Mouse (Mus musculus) forebrain, embryonic 15.5 days (tissue): Measurements from ENCODE around the gene Prkch. TPM values are rescaled to one million over a fixed set of nuclear protein-coding genes. Genes with fewer than 3 reads are reported as not detected.

Source experiments
- ATAC-seq: fragments of 200-750 bp; cut with Nextera tagmentation; replicated peaks from 2 replicates; pipeline ENCODE4 v1.8.0; 2017; ENCODE audit warnings: mild to moderate bottlenecking, moderate TSS enrichment, moderate library complexity
- H3K27ac ChIP-seq: fragments of 300-500 bp; sonication (generic); replicated peaks from 2 replicates; pipeline ENCODE4 v1.5.1; 2015; ENCODE audit warnings: mild to moderate bottlenecking, inconsistent platforms
- H3K27me3 ChIP-seq: fragments of 300-500 bp; sonication (generic); 2 replicates; pipeline ENCODE4 v1.6.1; 2015; ENCODE audit warnings: inconsistent platforms
- H3K36me3 ChIP-seq: fragments of 300-500 bp; sonication (generic); 2 replicates; pipeline ENCODE4 v1.6.1; 2015; ENCODE audit warnings: mild to moderate bottlenecking, inconsistent platforms
- H3K4me1 ChIP-seq: fragments of 300-500 bp; sonication (generic); 2 replicates; pipeline ENCODE4 v1.6.1; 2015; ENCODE audit warnings: inconsistent platforms
- H3K4me2 ChIP-seq: fragments of 300-500 bp; sonication (generic); replicated peaks from 2 replicates; pipeline ENCODE4 v1.6.1; 2015; ENCODE audit warnings: mild to moderate bottlenecking, inconsistent platforms
- H3K4me3 ChIP-seq: fragments of 300-500 bp; sonication (generic); 2 replicates; pipeline ENCODE4 v1.5.1; 2015; ENCODE audit warnings: mild to moderate bottlenecking, inconsistent platforms
- H3K9ac ChIP-seq: fragments of 300-500 bp; sonication (generic); replicated peaks from 2 replicates; pipeline ENCODE4 v1.6.1; 2015; ENCODE audit warnings: mild to moderate bottlenecking, inconsistent platforms
- H3K9me3 ChIP-seq: fragments of 300-500 bp; sonication (generic); 2 replicates; pipeline ENCODE4 v1.6.1; 2016; ENCODE audit warnings: inconsistent platforms
- WGBS: fragments of 180-500 bp; shearing (Covaris S2); methylation state at CpG from one replicate; pipeline ENCODE4 v1.1.7; 2015; ENCODE audit warnings: mixed read lengths; 5-methylcytosine and 5-hydroxymethylcytosine counted together
- polyA plus RNA-seq: library from polyadenylated mRNA; unstranded; fragments of >200 nt; fragmentation: Nextera tagmentation; extraction: Ambion mirVana; gene quantifications from 2 replicates; pipeline ENCODE4 v1.2.1, GENCODE M21; 2015

Prkch gene
- polyA plus RNA-seq, 1 experiment from 2014 or later, result 4.9 TPM

DNA sequence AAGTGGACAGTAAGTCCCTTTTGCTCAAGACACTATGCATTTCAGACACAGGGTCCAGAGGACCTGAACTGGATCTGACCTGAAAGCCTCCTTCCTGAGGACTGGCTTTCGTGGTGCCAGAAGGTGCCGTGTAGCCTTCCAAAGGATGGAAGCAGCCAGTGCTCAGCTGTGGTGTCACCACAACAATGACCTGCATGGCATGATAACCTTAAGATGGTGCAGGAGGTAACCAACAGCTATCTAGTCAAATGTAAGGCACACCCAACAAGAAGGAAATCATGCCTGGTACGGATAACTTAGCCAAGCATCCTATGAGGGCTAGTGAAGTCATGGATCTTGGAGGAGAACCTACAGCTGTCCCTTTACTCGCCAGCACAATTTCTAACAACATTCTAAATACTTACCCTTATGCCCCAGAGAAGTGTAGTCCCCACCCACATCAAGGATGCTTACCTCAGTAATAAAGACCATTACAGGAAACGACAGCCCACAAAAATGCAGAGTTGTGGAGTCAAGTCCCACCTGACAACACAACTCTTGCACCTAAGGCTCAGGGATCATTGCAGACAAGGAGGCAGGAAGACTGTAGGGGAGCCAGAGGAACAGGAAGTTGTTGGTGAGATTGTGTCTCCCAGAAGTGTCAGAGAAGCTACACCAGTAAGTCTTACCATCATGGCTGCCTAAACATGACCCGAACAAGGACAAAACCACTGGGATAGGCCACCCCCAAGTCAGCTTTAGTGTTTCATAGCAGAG is 40.9 kb downstream of the Prkch start:
- Histone ChIP-seq H3K9me3 (no peaks in the 10 kb centered on the region), H3K36me3 (no peaks in the 10 kb centered on the region), H3K4me3 (no peak overlapping the region), H3K9ac (no peak overlapping the region), H3K27me3 (no peaks in the 10 kb centered on the region), H3K4me2 (no peak overlapping the region), H3K27ac (no peak overlapping the region), H3K4me1 (no peaks in the 10 kb centered on the region)
- 92% methylated on average over 6 of the region's 6 CpGs for WGBS
- ATAC-seq, result no peak

DNA sequence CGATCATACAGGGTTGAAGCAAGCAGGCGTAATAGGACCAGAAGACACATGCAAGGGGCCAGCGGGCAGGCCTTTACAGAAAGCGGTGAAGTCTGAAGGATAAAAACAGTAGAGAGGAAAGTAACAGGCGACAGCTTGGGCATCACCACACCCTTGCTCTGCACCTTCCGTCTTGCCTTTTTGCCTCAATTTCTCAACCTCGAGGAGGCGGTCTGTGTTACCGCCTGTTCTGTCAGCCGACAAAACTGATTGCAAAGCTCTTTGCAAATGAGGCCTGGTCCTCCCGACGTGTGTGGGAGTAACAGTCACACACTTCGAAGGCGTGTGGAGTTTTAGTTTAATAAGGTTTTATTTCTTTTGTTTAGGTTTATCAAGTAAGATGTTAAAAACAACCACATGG is 43.3 kb downstream of the Prkch start:
- Histone ChIP-seq H3K4me1 (no peaks in the 10 kb centered on the region), H3K9me3 (no peaks in the 10 kb centered on the region), H3K27me3 (no peaks in the 10 kb centered on the region), H3K4me2 (no peak overlapping the region), H3K9ac (no peak overlapping the region), H3K36me3 (no peaks in the 10 kb centered on the region), H3K4me3 (no peak overlapping the region), H3K27ac (no peak overlapping the region)
- 91% methylated on average over 14 of the region's 14 CpGs for WGBS
- ATAC-seq, result no peak

DNA sequence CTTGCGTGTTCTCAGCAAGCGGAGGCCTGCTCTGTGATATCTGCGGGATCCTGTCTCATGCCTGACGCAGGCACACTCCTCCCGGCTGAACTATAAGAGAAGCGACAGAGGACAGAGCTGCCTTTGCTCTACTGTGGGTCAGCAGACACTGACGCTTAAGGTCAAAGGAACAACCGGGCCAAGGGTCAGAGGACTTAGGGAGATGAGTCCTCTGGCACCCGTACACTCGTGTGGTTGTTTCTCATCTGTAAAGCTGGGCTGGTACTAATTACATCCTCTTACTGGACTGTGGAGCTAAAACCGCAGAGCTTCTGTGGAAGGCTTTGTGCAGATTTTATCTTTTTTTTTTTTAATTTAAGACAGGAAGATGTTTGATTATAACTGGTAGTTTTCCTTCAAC is 46.0 kb downstream of the Prkch start:
- no peak overlapping the region for H3K4me2 ChIP-seq
- 86% methylated on average over 11 of the region's 11 CpGs for WGBS
- no peaks in the 10 kb centered on the region for H3K9me3 ChIP-seq
- H3K27ac ChIP-seq, result no peak overlapping the region
- no peak overlapping the region for H3K4me3 ChIP-seq
- no peak for ATAC-seq
- H3K4me1 ChIP-seq, result no peaks in the 10 kb centered on the region
- no peaks in the 10 kb centered on the region for H3K36me3 ChIP-seq
- H3K9ac ChIP-seq, result no peak overlapping the region
- no peaks in the 10 kb centered on the region for H3K27me3 ChIP-seq

DNA sequence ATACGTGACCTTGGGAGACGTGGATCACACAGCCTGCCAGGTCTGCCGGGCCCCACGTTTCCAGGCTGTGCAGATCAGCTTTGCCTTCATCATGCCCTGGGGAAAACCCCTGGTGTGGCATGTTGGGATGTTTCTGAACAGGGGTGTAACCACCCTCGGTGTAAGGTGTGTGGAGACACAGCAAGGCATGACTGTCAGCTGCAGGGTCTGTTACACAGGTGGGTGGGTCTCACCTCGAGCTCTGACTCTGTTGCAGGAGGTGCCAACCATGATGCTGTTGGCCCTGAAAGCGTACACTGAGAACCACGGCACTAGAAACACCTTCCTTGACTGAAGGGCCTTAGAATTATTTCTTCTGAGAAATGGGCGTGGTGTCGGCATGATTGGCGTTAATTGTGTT is 46.6 kb downstream of the Prkch start:
- no peak for ATAC-seq
- no peaks in the 10 kb centered on the region for H3K9me3 ChIP-seq
- H3K4me2 ChIP-seq, result no peak overlapping the region
- no peaks in the 10 kb centered on the region for H3K27me3 ChIP-seq
- no peaks in the 10 kb centered on the region for H3K4me1 ChIP-seq
- H3K9ac ChIP-seq, result no peak overlapping the region
- H3K4me3 ChIP-seq, result no peak overlapping the region
- 83% methylated on average over 11 of the region's 11 CpGs for WGBS
- H3K36me3 ChIP-seq, result no peaks in the 10 kb centered on the region
- H3K27ac ChIP-seq, result no peak overlapping the region

DNA sequence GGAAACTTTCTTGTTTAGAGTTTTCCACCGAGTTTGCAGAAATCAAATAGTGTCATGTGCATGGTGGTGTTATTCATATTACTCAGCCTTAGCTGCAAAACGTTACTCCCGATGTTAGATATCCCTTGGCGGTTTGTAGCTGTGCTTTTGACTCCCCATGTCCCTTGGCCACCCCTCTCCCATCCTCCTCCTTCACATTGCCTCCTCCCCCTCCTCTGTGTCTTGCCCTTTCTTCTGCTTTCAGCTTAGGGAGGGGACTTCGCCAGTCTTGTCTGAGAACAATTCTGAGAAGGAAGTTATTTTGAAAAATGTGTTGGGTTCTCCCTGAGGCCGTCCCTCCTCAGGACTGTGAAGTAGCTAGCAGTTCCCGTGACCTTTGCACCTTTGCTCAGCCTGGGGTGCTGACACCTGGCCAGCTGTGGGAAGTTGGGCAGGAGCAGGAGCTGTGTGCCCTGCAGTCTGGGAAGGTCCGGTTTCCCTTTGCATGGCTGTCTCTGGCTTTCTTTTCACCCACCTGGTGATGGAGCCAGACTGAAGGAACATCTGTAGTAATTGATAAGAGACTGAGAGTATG is 48.2 kb downstream of the Prkch start:
- no peaks in the 10 kb centered on the region for H3K9me3 ChIP-seq
- H3K4me2 ChIP-seq, result no peak overlapping the region
- no peaks in the 10 kb centered on the region for H3K27me3 ChIP-seq
- H3K9ac ChIP-seq, result no peak overlapping the region
- ATAC-seq, result no peak
- no peak overlapping the region for H3K4me3 ChIP-seq
- H3K36me3 ChIP-seq, result no peaks in the 10 kb centered on the region
- H3K4me1 ChIP-seq, result no peaks in the 10 kb centered on the region
- no peak overlapping the region for H3K27ac ChIP-seq
- WGBS, result 17% methylated on average over 8 of the region's 8 CpGs

DNA sequence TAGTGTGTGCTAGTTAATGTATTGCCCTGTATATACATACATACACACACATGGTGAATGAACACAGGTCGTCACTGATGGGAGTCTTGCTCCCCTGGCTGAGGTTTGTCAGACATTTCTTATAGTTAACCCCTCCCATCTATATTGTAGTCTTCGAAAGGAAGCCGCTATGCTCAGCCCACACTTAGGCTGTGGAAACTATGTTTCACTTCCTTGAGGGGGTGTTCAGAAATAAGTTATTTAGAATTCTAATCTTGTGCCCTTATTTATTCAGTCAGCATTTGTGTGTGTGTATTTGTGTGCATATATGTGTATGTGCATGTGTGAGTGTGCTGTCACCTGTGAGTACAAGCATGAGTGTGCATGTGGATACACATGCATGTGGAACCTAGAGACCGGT is 49.1 kb downstream of the Prkch start:
- Histone ChIP-seq H3K9me3 (no peaks in the 10 kb centered on the region), H3K4me3 (no peak overlapping the region), H3K27me3 (no peaks in the 10 kb centered on the region), H3K4me2 (no peak overlapping the region), H3K27ac (no peak overlapping the region), H3K9ac (no peak overlapping the region), H3K36me3 (no peaks in the 10 kb centered on the region), H3K4me1 (no peaks in the 10 kb centered on the region)
- 89% methylated on average over 4 of the region's 4 CpGs for WGBS
- no peak for ATAC-seq

DNA sequence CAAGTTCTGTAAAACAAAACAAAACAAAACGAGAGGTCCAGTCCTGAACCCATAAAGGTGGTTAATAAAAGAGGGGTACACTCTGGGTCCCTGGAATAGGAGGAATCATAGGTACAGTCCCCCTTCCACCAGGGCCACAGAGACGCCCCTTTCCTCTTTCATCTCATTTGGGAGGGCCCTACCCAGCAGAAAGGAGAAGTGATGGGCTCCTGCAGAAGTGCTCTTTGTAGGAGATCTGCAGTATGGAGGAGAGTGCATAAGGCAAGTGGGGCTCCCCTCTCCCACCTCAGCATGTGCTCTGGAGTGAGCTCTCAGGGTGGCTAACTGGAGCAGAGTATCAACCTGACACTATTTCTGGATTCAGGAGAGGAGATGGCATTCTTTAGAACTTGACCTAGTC is 55.0 kb downstream of the Prkch start:
- Histone ChIP-seq H3K9me3 (no peaks in the 10 kb centered on the region), H3K4me1 (no peaks in the 10 kb centered on the region)

DNA sequence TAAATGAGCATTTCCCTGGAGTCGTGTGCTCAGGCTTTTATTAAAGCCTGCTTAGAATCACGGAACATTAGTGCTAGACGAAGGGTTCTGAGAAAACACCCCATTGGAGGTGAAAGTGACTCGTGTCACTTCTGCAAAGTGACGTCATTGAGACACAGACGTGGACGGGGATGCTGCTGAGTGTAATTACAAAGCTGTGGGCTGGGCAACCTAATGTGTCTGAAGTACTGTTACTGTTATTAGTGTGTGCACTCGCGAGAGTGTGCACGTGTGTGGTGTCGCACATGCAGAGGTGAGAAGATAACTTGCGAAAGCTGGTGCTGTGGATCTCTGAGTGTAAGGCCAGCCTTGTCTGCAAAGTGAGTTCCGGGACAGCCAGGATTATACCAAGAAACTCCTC is 56.6 kb downstream of the Prkch start:
- Histone ChIP-seq H3K4me1 (no peaks in the 10 kb centered on the region), H3K4me3 (no peak overlapping the region), H3K4me2 (no peak overlapping the region), H3K27me3 (no peaks in the 10 kb centered on the region), H3K9me3 (no peaks in the 10 kb centered on the region), H3K9ac (no peak overlapping the region), H3K36me3 (no peaks in the 10 kb centered on the region), H3K27ac (no peak overlapping the region)
- ATAC-seq, result no peak
- 60% methylated on average over 13 of the region's 13 CpGs for WGBS

More for the DNA sequence above, 55.0 kb downstream of the Prkch start:
- WGBS, result 83% methylated on average over 2 of the region's 2 CpGs
- no peak for ATAC-seq
- H3K27ac ChIP-seq, result no peak overlapping the region
- H3K36me3 ChIP-seq, result no peaks in the 10 kb centered on the region
- H3K4me2 ChIP-seq, result no peak overlapping the region
- H3K4me3 ChIP-seq, result no peak overlapping the region
- no peak overlapping the region for H3K9ac ChIP-seq
- H3K27me3 ChIP-seq, result no peaks in the 10 kb centered on the region

DNA sequence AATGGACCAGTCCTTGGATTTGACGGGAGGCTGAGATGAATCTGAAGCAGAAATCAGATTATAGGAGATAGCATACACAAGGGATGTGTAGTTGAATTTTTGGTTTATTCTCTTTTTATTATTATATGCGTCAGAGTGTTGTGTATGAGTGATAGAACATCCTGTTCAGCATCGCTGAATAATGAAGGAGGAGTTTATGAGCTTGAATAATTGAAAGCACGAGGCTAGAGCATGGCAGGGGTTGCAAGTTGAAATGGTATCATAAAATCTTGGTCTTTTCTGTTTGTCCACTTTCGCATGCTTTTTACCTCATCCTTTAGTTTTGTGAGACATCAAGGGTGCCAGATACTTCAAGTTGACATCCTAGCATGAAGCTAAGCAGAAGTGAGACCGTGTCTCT is 60.6 kb downstream of the Prkch start:
- H3K9me3 ChIP-seq, result no peaks in the 10 kb centered on the region
- ATAC-seq, result no peak
- no peak overlapping the region for H3K27ac ChIP-seq
- H3K4me1 ChIP-seq, result no peaks in the 10 kb centered on the region
- H3K4me3 ChIP-seq, result no peak overlapping the region
- no peak overlapping the region for H3K4me2 ChIP-seq
- WGBS, result 88% methylated on average over 6 of the region's 6 CpGs
- H3K9ac ChIP-seq, result no peak overlapping the region
- no peaks in the 10 kb centered on the region for H3K36me3 ChIP-seq
- no peaks in the 10 kb centered on the region for H3K27me3 ChIP-seq

DNA sequence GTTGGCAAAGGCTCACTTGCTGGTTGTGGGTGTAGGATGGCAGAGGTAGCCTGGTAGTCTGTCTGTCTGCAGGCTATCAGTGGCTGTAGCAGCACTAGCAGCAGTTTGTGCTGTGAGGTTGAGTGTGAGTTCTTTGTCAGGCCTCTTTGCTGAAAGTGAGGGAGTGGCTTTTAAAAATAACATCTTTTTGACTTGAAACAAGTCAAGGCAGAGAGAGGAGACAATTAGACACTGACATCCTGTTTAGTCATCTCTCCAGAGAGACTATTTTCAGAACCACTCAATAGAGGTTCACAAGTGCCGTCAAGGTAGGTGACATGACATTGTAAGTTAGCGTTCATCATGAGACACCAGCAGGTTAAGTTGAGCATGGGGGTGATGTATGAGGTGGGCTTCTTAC is 63.1 kb downstream of the Prkch start:
- no peaks in the 10 kb centered on the region for H3K27me3 ChIP-seq
- H3K27ac ChIP-seq, result no peak overlapping the region; the same call in 1 of the 2 replicates
- H3K4me1 ChIP-seq, result no peaks in the 10 kb centered on the region
- H3K9ac ChIP-seq, result no peak overlapping the region
- no peak overlapping the region for H3K4me3 ChIP-seq
- 91% methylated on average over 2 of the region's 2 CpGs for WGBS
- H3K36me3 ChIP-seq, result no peaks in the 10 kb centered on the region
- no peak for ATAC-seq
- H3K4me2 ChIP-seq, result no peak overlapping the region
- H3K9me3 ChIP-seq, result no peaks in the 10 kb centered on the region

DNA sequence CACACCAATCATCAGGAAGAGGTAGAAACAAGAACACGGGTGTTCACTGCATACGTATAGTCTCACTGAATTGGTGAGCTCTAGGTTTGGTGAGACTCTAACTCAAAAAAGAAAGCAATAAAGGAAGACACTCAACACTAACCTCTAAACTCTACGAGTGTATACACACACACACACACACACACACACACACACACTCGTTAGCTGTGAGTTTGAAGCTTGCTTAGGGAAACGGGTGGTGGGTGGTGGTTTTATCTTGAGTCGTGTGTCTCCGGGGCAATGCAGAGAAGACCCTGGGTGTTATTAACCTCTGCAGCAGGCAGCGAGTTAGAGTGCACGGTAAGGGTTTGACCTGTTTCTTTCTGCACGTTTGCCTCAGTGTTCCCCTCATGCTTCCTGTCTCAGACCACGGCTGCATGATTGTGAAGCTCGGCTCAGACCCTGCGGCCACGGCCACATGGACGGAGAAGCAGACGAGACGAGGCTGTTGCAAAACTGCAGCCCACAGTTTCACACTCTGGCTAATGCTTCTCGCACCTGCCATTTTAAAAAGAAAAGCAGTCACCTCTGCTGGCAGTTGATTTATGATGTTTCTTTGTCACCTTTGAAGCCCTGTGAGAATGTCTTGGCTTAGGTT is 72.1 kb downstream of the Prkch start:
- Histone ChIP-seq H3K4me2 (no peak overlapping the region), H3K9ac (no peak overlapping the region), H3K36me3 (no peaks in the 10 kb centered on the region), H3K27ac (no peak overlapping the region), H3K9me3 (no peaks in the 10 kb centered on the region), H3K4me1 (no peaks in the 10 kb centered on the region), H3K27me3 (no peaks in the 10 kb centered on the region), H3K4me3 (no peak overlapping the region)
- 77% methylated on average over 18 of the region's 18 CpGs for WGBS
- no peak for ATAC-seq

DNA sequence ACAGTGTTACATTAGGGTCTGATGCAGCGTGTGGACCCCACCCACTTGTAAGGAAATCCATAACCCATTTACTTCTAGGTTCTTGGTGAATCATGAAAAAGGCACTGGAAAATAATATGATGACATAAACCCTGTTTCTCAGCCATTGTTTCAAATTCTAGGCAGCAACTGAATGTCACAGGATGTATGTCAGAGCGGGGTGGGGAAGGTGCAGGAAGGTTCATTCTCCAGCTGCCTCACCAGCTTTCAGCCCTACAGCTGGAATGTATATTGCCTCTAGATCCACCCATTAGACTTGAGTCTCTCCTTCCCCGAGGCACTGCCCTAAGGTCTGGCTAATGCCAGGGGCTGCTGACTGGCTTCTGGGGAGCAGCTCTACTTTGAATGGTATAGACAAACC is 78.8 kb downstream of the Prkch start:
- no peak overlapping the region for H3K27ac ChIP-seq
- 87% methylated on average over 3 of the region's 3 CpGs for WGBS
- no peaks in the 10 kb centered on the region for H3K9me3 ChIP-seq
- no peak overlapping the region for H3K9ac ChIP-seq
- H3K4me2 ChIP-seq, result no peak overlapping the region
- H3K4me3 ChIP-seq, result no peak overlapping the region
- no peaks in the 10 kb centered on the region for H3K4me1 ChIP-seq
- no peak for ATAC-seq
- no peaks in the 10 kb centered on the region for H3K36me3 ChIP-seq
- no peaks in the 10 kb centered on the region for H3K27me3 ChIP-seq
